Mouse (Mus musculus): ENCODE measurements around the gene Gm17079.
"Not testable (repeated sequence)": the region's sequence is repeated elsewhere in the genome, so short reads cannot be mapped to it uniquely, and the experiment has no call there.

Gene Gm17079

DNA sequence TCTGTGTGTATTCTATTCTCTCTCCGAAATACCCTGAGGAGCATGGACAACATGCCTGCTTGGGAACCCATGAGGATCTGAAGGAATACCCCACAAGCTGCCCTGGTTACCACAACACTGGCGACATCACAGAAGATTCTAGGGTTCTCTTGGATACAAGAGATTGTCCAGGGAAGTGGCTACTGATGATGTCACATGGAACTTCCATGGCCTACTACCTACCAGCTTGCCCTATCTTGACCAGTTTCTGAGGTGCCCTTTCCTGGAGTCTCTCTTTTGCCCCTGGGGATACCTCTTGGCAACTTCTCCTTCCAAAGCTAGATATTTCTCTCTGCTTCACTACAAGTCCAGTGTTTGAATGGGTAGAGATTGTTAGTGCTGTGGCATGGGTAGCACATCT is at the start of gene Gm17079:
TSS of gene Gm17079 (minus strand) at position 101 of the 400 bp plus-strand sequence.
- in situ Hi-C loops (cut with MboI; ENCODE audit: low pct_unique_long_range_greater_than_20kb in 1 of 2, low sequenced_read_pairs in 2 of 2, unreplicated experiment in 1 of 2): not testable (repeated sequence)

DNA sequence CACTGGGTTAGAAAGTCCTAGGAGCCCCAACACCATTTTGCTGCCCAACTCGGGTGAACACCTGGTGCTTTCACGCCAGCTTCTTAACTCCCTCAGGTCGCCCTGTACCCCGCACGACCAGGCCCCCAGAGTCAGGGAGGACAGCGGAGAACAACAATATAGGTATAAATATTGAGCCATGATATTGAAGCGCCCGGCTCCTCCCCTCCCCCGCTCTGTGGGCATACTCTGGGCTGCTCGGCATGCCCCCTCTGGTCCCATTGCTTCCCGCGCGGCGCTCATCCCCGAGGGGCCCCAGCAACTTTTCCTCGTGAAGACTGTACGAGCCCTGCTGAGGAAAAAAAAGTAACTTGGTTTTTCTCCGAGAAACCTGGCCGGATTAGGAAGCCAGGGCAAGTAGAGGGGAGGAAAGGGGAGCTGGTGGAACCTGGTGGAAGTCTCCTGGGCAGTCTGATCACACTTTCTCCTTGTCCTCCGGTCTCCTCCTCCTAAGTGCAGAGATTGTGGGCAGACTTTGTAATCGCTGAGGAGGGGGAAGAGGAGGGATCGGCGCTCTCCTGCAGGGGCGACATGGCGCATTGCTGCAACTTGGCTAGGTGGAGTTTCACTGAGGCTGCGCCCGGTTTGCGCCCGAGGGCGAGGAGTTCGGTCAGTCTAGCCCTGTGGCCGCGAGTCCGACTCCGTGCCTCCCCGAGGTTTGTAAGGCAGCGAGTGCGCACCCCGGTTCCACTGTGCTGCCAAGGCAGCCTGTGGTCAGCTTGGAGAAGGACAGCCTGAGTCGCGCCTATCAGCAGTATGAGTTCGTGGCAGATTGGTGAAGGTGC is 45.3 kb upstream of the Gm17079 start:
- in situ Hi-C loops (cut with MboI; ENCODE audit: low pct_unique_long_range_greater_than_20kb in 1 of 2, low sequenced_read_pairs in 2 of 2, unreplicated experiment in 1 of 2): loop anchor here in 1 of 2 experiments (10.0 kb wide), 1 partner anchor 386 kb away; no protein-coding TSS in a partner anchor

DNA sequence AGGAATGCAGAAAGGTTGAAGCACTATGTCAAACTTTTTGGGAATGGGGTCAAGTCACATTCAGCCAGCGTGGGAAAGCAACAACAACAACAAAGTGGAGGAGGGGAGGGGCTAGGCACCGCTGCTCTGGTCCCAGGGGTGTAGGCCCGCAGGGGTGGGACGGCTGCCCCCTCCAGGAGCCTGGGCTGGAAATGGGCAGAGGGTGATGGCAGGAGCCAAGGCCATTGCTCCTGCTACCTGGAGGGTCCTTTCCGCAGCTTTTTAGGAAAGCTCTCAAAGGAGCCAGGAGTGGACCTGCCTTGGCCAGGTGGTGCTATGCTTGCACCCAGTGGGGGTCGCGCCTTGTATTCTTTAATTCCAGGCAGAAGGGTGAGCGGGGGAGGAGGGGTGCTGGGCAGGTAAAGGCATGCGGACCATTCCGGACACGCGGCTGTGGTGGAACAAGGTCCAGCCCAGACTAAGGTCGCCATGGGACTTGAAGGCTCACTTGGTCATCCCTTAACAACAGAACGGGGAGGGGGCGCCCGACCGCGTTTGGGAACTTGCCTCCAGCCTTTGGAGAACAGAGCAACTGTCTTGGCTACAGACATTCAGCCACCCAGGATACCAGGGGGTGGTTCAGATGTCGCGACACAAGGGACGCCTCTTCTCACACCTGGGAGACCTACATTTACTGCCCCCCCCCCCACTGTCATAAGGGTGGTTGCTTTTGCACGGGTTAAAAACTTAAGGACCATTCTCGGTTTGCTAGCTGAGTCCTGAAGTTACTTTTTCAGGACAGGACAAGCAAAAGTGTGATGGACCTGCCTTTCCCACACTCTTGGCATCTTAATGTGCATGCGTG is 44.1 kb upstream of the Gm17079 start:
- in situ Hi-C loops (cut with MboI; ENCODE audit: low pct_unique_long_range_greater_than_20kb in 1 of 2, low sequenced_read_pairs in 2 of 2, unreplicated experiment in 1 of 2): no loop called here

DNA sequence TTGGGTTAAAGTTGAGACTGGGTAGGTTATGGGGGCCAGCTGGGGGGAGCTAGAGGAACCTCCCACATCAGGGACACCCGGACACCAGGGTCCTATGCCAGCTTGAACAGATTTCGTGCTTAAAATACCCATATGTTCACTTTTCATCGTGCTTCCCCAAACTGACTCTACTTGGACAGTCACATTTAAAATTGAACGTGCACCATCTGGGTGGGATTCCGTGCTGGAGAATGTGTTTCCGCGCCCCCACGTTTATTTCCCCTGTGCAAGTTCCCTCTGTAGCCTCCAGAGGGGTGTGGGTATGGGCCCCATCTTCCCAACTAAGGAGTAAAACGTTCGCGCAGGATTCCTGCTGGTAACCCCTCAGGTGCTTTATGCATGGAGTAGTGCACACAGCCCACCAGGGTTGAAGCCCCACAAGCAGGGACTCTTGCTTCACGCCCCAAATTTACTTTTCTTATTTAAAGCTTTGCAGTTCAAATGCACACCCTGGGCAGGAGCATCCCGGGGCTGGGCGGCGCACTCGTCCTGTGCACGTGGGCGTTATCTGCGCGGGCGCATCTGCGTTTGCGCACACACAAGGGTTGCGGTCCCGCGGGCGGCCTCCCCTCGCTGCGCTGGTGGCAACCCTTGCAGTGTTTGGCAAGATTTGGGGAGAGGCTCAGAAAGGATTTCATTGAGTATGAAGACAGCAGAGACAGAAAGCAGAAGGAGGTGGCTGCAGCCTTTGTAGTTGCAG is 43.3 kb upstream of the Gm17079 start:
- in situ Hi-C loops (cut with MboI; ENCODE audit: low pct_unique_long_range_greater_than_20kb in 1 of 2, low sequenced_read_pairs in 2 of 2, unreplicated experiment in 1 of 2): no loop called here

DNA sequence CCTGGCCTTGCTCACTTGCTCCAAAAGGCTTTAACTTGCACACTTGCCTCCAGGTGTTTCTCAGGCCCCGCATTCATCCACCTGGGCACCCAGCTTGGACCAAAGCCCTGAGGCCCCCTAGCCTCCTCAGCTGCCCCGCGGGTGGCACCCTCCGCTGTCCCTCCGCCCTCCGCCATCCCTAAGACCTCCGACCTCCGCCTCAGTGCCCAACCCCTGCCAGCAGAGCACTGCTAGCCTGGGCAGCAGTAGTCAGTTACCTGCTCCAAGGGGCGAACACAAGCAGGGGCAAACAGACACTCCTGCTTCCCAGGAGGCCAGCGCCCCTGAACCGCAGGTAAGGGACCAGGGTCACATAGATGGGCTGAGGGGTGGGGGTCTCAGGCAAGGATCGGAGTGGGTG is 42.7 kb upstream of the Gm17079 start:
- in situ Hi-C loops (cut with MboI; ENCODE audit: low pct_unique_long_range_greater_than_20kb in 1 of 2, low sequenced_read_pairs in 2 of 2, unreplicated experiment in 1 of 2): no loop called here

DNA sequence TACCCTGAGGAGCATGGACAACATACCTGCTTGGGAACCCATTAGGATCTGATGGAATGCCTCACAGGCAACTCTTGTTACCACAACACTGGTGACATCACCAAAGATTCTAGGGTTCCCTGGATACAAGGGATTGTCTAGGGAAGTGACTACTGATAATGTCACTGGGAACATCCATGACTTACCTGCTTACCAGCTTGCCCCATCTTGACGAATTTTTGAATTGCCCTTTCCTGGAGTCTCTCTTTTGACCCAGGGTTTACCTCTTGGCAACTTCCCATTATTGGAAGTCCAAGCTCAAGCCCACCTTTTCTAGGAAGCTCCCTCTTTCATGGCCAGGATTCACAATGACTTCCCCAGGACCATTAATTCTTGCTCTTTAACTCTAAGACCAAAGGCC is 21.8 kb upstream of the Gm17079 start, which contains the start of gene Gm5800:
TSS of gene Gm5800 (minus strand) at position 101 of the 400 bp plus-strand sequence.
- in situ Hi-C loops (cut with MboI; ENCODE audit: low pct_unique_long_range_greater_than_20kb in 1 of 2, low sequenced_read_pairs in 2 of 2, unreplicated experiment in 1 of 2): no loop called here

DNA sequence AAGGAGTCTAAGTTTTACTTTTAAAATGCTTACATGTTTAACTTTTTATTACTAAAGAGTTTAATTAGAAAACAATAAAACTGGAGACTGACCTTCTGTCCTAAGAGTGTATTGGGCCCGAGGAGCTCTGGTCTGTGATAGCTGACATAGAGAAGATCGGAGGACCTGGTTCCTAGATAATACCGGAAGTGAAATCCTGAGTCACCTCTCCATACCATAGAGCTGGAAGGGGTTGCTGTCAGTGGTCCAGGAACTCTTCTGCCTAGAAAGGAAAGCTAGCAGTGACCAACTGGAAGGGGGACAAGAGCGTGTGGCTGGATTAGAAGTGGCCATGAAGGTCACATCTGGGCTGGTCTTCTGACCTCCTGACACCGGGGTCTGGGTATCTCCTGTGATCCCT is 18.0 kb downstream of the Gm17079 start:
- in situ Hi-C loops (cut with MboI; ENCODE audit: low pct_unique_long_range_greater_than_20kb in 1 of 2, low sequenced_read_pairs in 2 of 2, unreplicated experiment in 1 of 2): no loop called here
